Mouse (Mus musculus) mammary gland, adult 2 months (tissue): Measurements from ENCODE around the gene Slc25a38. TPM values are rescaled to one million over a fixed set of nuclear protein-coding genes. Genes with fewer than 3 reads are reported as not detected.

ENCODE experiments used
- polyA plus RNA-seq: library from polyadenylated mRNA; depleted of rRNA; stranded (reverse); fragments of >200 nt; gene quantifications from 2 replicates; pipeline ENCODE4 v1.2.3, GENCODE M21; 2012; ENCODE audit warnings: low replicate concordance; rRNA removed

Slc25a38 gene
- polyA plus RNA-seq, result 34.4 and 38.0 TPM in 2 replicates

DNA sequence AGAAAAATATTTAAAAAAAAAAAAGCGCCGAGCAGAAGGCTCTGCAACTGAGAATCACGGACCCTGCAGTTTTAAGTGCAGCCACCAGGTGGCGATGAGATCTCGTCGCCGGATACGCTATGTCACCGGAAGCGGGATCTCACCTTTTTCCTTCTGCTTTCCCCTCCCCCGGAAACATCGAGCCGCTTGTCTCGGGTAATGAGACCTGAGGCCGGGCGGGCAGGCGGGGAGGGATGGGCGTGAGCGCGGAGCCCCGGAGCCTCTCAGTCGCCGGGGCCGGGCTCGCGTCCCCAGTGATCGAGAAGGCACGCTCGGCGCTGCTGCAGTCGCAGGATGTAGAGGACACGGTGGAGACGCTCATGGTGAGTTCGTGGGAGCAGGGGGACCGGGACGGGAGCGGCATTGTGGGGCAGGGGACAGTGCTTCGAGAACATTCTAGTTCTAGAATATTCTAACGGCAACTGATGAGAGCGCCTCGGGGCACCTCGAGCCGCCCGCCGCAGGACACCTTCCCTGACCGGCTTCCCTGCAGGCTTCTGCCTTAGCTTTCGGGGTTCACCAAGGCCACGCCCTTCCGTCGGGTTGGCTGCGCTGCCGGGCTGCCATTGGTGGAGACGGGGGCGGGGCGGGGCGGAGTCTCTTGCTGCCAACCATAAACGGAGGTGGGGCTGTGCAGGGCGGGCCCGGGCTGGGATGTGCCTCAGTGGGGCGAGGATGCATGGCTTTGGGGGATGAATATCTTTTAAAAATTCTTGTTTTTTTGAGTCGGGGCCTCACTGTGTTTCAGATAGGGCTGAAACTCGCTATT, at the start of gene Slc25a38:
Gene Slc25a38, plus strand, starts transcription at position 164 of the 808 bp plus-strand sequence.

GRCm38 (mm10) chr9:120069779-120070178, 40.4 kb upstream of the Slc25a38 start, which contains the start of gene Cx3cr1:
TSS of gene Cx3cr1 (minus strand) at chr9:120069879.

GRCm38 (mm10) chr9:120091696-120092238, 18.4 kb upstream of the Slc25a38 start, which contains the start of gene Ccr8:
TSS of gene Ccr8 (plus strand) at chr9:120092114.

DNA sequence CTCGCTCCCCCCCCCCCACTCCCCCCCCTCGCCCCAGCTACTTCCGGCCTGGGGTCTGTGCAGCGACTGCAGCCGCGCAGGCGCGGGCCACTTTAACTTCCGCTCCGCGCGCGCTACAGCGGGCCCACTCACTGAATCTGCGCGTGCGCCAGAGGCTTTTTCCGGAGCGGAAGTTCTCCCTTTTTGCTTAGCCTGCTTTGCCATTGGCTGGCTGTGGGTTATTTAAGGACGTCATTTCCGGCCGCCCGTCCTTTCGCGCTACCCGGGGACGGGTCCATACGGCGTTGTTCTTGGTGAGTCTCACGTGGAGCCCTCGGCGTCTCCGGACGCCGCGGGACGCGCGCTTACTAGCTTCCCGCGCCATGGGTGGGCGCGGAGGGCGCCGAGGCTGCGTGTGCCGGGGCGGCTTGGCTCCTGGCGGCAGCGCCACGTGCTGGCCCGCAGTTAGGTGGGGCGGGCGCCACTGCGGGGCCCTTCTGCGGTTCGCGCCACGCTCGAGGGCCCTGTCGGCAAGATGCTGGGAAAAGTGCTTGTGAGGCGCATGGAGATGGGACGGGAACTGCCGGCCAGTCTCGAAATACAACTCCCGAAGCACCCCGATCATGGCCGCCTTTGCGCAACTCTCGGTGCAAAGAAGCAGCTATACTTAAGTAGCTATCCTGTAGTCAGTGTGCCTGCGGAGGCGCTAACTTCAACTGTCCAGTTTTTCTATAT, 17.5 kb downstream of the Slc25a38 start, which contains the start of gene Rpsa:
Gene Rpsa, plus strand, starts transcription at position 152 of the 714 bp plus-strand sequence.

GRCm38 (mm10) chr9:120149222-120149828, 39.2 kb downstream of the Slc25a38 start, which contains the start of gene Mobp:
TSS of gene Mobp (plus strand) at chr9:120149707.

Other genes starting within 250 kb of the Slc25a38 start
- 32.9 and 57.8 TPM in 2 replicates for gene Wdr48, start 215.5 kb upstream of the Slc25a38 start, polyA plus RNA-seq
- gene Gorasp1, start 172.8 kb upstream of the Slc25a38 start, polyA plus RNA-seq, result 19.6 and 20.2 TPM in 2 replicates
- 0.04 TPM in 1 of 2 replicates, not detected in the other for gene Ttc21a, start 172.8 kb upstream of the Slc25a38 start, polyA plus RNA-seq
- 33.6 and 79.3 TPM in 2 replicates for gene Csrnp1, start 125.7 kb upstream of the Slc25a38 start, polyA plus RNA-seq
- gene Xirp1, start 86.8 kb upstream of the Slc25a38 start, polyA plus RNA-seq, result 0.10 and 6.6 TPM in 2 replicates
- gene Cx3cr1, start 40.5 kb upstream of the Slc25a38 start, polyA plus RNA-seq, result 6.1 and 7.7 TPM in 2 replicates
- gene Ccr8, start 18.3 kb upstream of the Slc25a38 start, polyA plus RNA-seq, result 2.1 and 3.3 TPM in 2 replicates
- gene Rpsa, start 17.3 kb downstream of the Slc25a38 start, polyA plus RNA-seq, result 3,365 and 4,378 TPM in 2 replicates
- 0.52 TPM in 1 of 2 replicates, not detected in the other for gene Mobp, start 39.3 kb downstream of the Slc25a38 start, polyA plus RNA-seq
- gene Myrip, start 191.1 kb downstream of the Slc25a38 start, polyA plus RNA-seq, result 1.4 and 1.8 TPM in 2 replicates